In genomic region chr15:95805022-95805471, GRCm38 (mm10) we compare ENCODE assay signal across 8 mouse cellular contexts. TPM values are rescaled to one million over a fixed set of nuclear protein-coding genes. Genes with fewer than 3 reads are reported as not detected.
DNase-seq lines count a peak whose midpoint lies in the region; ATAC-seq lines count a peak whose summit lies in the region.

No protein-coding gene starts in this region.

- DNase-seq in lung, postnatal 10 days: no peak
- DNase-seq in adrenal gland, adult 8-10 months: peak; percentile 51
- peak; percentile 61 for DNase-seq in mesoderm, embryonic 11.5 days (ENCODE audit: low read depth, low spot score)
- no peak for DNase-seq in urinary bladder, postnatal 10 days (ENCODE audit: low spot score)
- no peak for DNase-seq in right cerebral cortex, postnatal 36 days (ENCODE audit: low spot score in 2 of 2)

- H3K36me3 ChIP-seq in lung, embryonic 15.5 days: 0 out of 2 replicates have a peak, but pooled peaks cover 5% of the 10 kb centered on the region
- no peaks in the 10 kb centered on the region for H3K36me3 ChIP-seq in hindbrain, embryonic 13.5 days

- H3K9ac ChIP-seq in lung, embryonic 15.5 days: no peak overlapping the region
- H3K9ac ChIP-seq in hindbrain, embryonic 13.5 days: no peak overlapping the region

- H3K9me3 ChIP-seq in lung, embryonic 15.5 days: no peaks in the 10 kb centered on the region
- H3K9me3 ChIP-seq in hindbrain, embryonic 13.5 days: no peaks in the 10 kb centered on the region

- no peaks in the 10 kb centered on the region for H3K27me3 ChIP-seq in lung, embryonic 15.5 days
- no peaks in the 10 kb centered on the region for H3K27me3 ChIP-seq in hindbrain, embryonic 13.5 days

- ATAC-seq in lung, embryonic 15.5 days (ENCODE audit: borderline replicate concordance, extremely low read depth, low FRiP score, low TSS enrichment): no peak
- ATAC-seq in hindbrain, embryonic 13.5 days (ENCODE audit: low FRiP score): no peak
- ATAC-seq in megakaryocyte progenitor cell, adult 5-6 weeks (replicated peaks; ENCODE audit: poor library complexity): no peak

- H3K4me2 ChIP-seq in lung, embryonic 15.5 days: no peak overlapping the region
- no peak overlapping the region for H3K4me2 ChIP-seq in hindbrain, embryonic 13.5 days

- H3K27ac ChIP-seq in lung, embryonic 15.5 days: peak overlapping the region; percentile 76
- peak overlapping the region; percentile 24; the same call in 1 of the 2 replicates for H3K27ac ChIP-seq in hindbrain, embryonic 13.5 days

- no peak overlapping the region for H3K4me3 ChIP-seq in lung, embryonic 15.5 days
- H3K4me3 ChIP-seq in hindbrain, embryonic 13.5 days: no peak overlapping the region

- H3K4me1 ChIP-seq in lung, embryonic 15.5 days: peaks cover 53% of the 10 kb centered on the region
- peaks cover 27% of the 10 kb centered on the region for H3K4me1 ChIP-seq in hindbrain, embryonic 13.5 days (replicated peaks)

- WGBS in lung, embryonic 15.5 days: 40% methylated on average over 5 of the region's 5 CpGs
- WGBS in hindbrain, embryonic 13.5 days: 61% methylated on average over 5 of the region's 5 CpGs

RNA-seq across cellular contexts. Expression of gene Ano6, which starts 14.4 kb away (rescaled TPM):
- 39.5 and 44.0 TPM in 2 replicates for polyA plus RNA-seq in lung, embryonic 15.5 days (2015; fragmentation: Nextera tagmentation; extraction: Ambion mirVana)
- total RNA-seq in adrenal gland, adult 8-10 months (2022): 100 to 1,000 TPM in 2 of 4 experiments, 10 to 100 TPM in 2; 69.9 to 112 (median 92.1) TPM
- polyA plus RNA-seq in hindbrain, embryonic 13.5 days (2015; fragmentation: Nextera tagmentation; extraction: Ambion mirVana): 28.7 and 31.2 TPM in 2 replicates
- total RNA-seq in megakaryocyte progenitor cell, adult 5-6 weeks (2015): 23.0 and 26.2 TPM in 2 replicates
- total RNA-seq in megakaryocyte progenitor cell, adult 5-6 weeks (2017): 22.7 and 25.4 TPM in 2 replicates

Comparison
In these comparisons a context has a peak if more than half of its experiments do, and no peak if none do; other contexts are left out.
1. DNase-seq: peak in adrenal gland, adult 8-10 months (single experiment) and mesoderm, embryonic 11.5 days (single experiment); none in lung, postnatal 10 days (single experiment), urinary bladder, postnatal 10 days (single experiment) and right cerebral cortex, postnatal 36 days (0 of 2).